Mouse (Mus musculus) hindbrain, embryonic 11.5 days (tissue): ENCODE results near the gene Mpp1. TPM values are rescaled to one million over a fixed set of nuclear protein-coding genes. Genes with fewer than 3 reads are reported as not detected.
A peak's percentile ranks its signal among the peaks of the same experiment; 100 is the strongest.

Experiments
- ATAC-seq: fragments of 200-750 bp; cut with Nextera tagmentation; 2 replicates; pipeline ENCODE4 v1.8.0; 2017; ENCODE audit warnings: mild to moderate bottlenecking, moderate TSS enrichment, moderate library complexity; ENCODE audit not compliant: low FRiP score
- DNase-seq: peaks from one replicate; pipeline ENCODE4 v3.0.0-alpha.2; 2015; ENCODE audit warnings: low spot score
- H3K27ac ChIP-seq: fragments of 300-500 bp; sonication (generic); 2 replicates; pipeline ENCODE4 v1.5.1; 2014; ENCODE audit warnings: mild to moderate bottlenecking, low read depth, low read length
- H3K27me3 ChIP-seq: fragments of 300-500 bp; sonication (generic); 2 replicates; pipeline ENCODE4 v1.6.1; 2014; ENCODE audit warnings: mild to moderate bottlenecking, low read length, moderate library complexity, mixed read lengths; ENCODE audit not compliant: control insufficient read depth, insufficient read depth
- H3K36me3 ChIP-seq: fragments of 300-500 bp; sonication (generic); 2 replicates; pipeline ENCODE4 v1.6.1; 2014; ENCODE audit warnings: mild to moderate bottlenecking, low read length, moderate library complexity, mixed read lengths; ENCODE audit not compliant: control insufficient read depth, insufficient read depth
- H3K4me1 ChIP-seq: fragments of 300-500 bp; sonication (generic); replicated peaks from 2 replicates; pipeline ENCODE4 v1.6.1; 2014; ENCODE audit warnings: low read length, mixed read lengths; ENCODE audit not compliant: control insufficient read depth, insufficient read depth
- H3K4me2 ChIP-seq: fragments of 300-500 bp; sonication (generic); replicated peaks from 2 replicates; pipeline ENCODE4 v1.6.1; 2014; ENCODE audit warnings: mild to moderate bottlenecking, low read depth, low read length
- H3K4me3 ChIP-seq: fragments of 300-500 bp; sonication (generic); 2 replicates; pipeline ENCODE4 v1.5.1; 2014; ENCODE audit warnings: low read depth, low read length
- H3K9ac ChIP-seq: fragments of 300-500 bp; sonication (generic); 2 replicates; pipeline ENCODE4 v1.6.1; 2014; ENCODE audit warnings: low read depth, low read length
- H3K9me3 ChIP-seq: fragments of 300-500 bp; sonication (generic); 2 replicates; pipeline ENCODE4 v1.6.1; 2016; ENCODE audit warnings: low read length; ENCODE audit not compliant: control insufficient read depth
- WGBS: fragments of 180-500 bp; shearing (Covaris S2); extraction: QIAGEN DNeasy Blood & Tissue Kit; methylation state at CpG from one replicate; pipeline ENCODE4 v1.1.7; 2014; 5-methylcytosine and 5-hydroxymethylcytosine counted together
- polyA plus RNA-seq: library from polyadenylated mRNA; unstranded; fragments of >200 nt; fragmentation: Nextera tagmentation; extraction: Ambion mirVana; gene quantifications from 2 replicates; pipeline ENCODE4 v1.2.1, GENCODE M21; 2014

Mpp1 gene
- polyA plus RNA-seq, 1 experiment from 2014 or later = 28.0 TPM

DNA sequence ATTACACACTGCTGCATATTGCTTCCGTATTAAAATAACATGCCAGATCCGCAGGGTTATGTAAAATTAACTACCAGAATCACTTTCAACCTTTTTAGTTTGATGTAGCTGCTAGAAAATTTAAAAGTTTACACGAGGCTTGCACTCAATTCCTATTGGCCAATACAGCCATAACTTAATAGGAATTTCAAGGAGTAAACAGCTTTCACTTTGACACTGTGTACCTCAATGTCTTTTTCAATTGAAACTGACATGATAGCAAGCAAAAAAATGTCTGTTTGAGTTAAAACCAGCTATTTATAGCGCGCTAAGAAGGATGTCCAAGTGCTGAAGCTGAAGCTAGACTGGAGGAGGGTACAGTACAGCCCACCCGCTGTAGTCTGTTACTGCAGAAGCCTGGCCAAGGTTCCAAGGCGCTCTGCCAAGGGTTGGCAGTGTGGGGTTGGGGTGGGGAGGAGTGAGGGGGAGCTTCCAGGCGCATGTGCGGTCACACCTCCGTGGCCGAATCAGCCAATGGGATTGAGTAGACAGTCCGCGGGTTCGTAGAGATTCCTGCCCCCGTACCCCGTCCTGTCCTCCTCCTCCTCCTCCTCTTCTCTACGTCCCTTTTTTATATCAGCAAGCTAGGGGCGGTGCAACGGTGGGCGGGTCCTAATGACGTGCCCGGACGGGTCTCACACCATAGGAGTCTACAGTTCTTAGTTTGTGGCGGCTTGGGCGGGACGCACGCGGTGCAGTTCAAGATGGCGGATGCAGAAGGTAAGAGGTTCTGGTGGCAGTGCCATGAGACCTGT is 35.2 kb downstream of the Mpp1 start, which contains the start of gene Dkc1:
Gene Dkc1 (plus strand): TSS at position 486 of the 794 bp plus-strand sequence.
- Histone ChIP-seq H3K9me3 (no peaks in the 10 kb centered on the region), H3K4me2 (peak within 1 kb of the TSS; percentile 49), H3K4me3 (peak within 1 kb of the TSS; percentile 50), H3K9ac (peak within 1 kb of the TSS; percentile 58), H3K36me3 (no peaks in the 10 kb centered on the region), H3K27me3 (no peaks in the 10 kb centered on the region), H3K27ac (no peak within 1 kb of the TSS), H3K4me1 (no peaks in the 10 kb centered on the region)
- peak; percentile 86 for DNase-seq
- 17% methylated on average over 29 of the region's 29 CpGs for WGBS
- peak; percentile 99 for ATAC-seq

DNA sequence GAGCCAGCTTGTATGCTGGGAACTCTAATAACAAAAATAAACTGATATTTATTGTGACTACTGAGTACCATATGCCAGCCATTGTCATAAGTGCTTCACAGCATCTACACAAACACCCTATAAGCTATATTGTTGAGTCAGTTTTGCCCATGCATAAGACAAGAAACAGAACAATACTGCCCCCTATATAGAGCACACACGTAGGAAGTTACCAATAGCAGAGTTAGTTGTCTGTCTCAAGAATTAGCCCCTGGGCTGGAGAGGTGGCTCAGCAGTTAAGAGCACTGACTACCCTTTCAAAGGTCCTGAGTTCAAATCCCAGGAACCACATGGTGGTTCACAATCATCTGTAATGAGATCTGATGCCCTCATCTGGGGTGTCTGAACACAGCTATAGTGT is 45.2 kb downstream of the Mpp1 start:
- 40% methylated on average over 1 of the region's 1 CpGs for WGBS
- Histone ChIP-seq H3K36me3 (no peaks in the 10 kb centered on the region), H3K9ac (no peak overlapping the region), H3K27ac (no peak overlapping the region), H3K4me3 (no peak overlapping the region), H3K9me3 (no peaks in the 10 kb centered on the region), H3K27me3 (no peaks in the 10 kb centered on the region), H3K4me1 (no peaks in the 10 kb centered on the region), H3K4me2 (no peak overlapping the region)
- ATAC-seq (no peak; the same call in 1 of the 2 replicates), DNase-seq (no peak)

DNA sequence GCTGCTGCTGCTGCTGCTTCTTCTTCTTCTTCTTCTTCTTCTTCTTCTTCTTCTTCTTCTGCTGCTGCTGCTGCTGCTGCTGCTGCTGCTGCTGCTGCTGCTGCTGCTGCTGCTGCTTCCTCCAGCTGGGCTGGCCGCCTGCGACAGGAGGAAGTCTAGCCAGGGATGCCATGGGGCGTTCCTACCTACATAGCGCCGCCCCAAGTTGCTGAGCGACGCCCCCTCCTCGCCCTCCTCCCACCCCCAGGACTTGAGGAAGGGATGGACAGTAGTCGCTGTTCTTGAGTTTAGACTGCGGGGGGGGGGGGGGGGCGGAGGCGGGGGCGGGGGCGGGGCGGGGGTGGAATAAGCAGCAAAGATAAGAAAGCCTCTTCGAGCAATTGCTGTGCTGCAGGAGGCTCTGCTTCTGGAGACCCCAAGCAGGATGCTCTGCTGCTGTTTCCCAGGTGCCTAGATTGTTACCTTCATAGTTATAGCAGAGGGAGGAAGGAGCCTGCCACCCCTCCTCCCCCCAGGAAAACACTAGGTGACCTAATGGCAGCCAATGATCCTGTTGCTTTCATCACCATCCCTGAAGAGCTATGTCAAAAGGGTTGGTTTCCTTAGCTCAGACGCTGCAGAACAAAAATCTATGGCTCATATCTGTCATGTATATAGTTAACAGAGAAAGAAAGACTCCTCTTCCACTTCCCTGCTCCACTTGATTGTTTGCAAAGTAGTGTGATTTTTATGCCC is 45.9 kb downstream of the Mpp1 start, which contains the start of gene Gab3:
Gene Gab3 (minus strand): TSS at position 685 of the 735 bp plus-strand sequence.
- Histone ChIP-seq H3K4me3 (peak within 1 kb of the TSS; percentile 39), H3K4me2 (peak within 1 kb of the TSS; percentile 36), H3K27ac (no peak within 1 kb of the TSS), H3K9ac (no peak within 1 kb of the TSS), H3K36me3 (no peaks in the 10 kb centered on the region), H3K9me3 (no peaks in the 10 kb centered on the region), H3K27me3 (no peaks in the 10 kb centered on the region), H3K4me1 (no peaks in the 10 kb centered on the region)
- ATAC-seq (peak; percentile 87), DNase-seq (peak; percentile 37)
- WGBS = 19% methylated on average over 2 of the region's 17 CpGs

DNA sequence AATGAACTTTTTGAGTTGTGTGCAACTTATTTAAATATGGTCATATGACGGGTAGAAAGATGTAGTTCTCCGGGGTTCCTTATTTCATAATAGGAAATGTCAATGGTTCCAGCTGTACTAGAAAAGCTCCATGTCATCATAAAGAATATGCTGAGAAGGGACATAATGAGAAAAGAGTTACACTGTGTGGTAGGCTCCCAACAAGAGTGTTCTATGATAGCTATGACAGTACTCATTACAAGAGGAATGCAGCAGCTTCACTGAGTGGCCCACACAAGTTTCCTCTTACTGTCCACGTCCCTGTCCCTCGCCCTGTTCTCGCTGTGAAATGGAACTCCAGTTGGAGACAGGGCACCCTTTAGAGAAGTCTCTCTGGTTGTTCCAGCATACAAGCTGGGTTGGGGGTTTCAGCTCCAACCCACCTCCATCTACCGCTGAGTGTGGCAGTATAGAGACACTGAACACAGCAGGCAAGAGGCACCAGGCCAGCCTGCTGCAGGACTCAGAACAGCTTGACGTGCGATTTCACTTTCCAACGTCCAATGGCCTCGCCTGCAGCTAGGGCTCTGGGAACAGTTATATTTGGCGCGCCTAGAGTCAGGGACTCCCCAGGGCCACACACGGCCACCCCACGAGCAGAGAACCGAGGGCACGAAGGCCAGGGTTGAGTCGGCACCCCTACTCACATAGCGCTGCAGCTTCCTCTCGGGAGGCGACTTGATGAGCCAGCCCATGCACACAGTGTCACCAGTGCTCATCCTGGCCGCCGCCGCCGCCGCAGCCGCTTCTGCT is 46.6 kb downstream of the Mpp1 start:
- Histone ChIP-seq H3K36me3 (no peaks in the 10 kb centered on the region), H3K4me1 (no peaks in the 10 kb centered on the region), H3K27me3 (no peaks in the 10 kb centered on the region), H3K4me2 (peak overlapping the region; percentile 36), H3K9me3 (no peaks in the 10 kb centered on the region), H3K27ac (no peak overlapping the region), H3K9ac (no peak overlapping the region), H3K4me3 (peak overlapping the region; percentile 39)
- peak; percentile 16 for DNase-seq
- peak; percentile 68 for ATAC-seq
- 26% methylated on average over 26 of the region's 26 CpGs for WGBS

DNA sequence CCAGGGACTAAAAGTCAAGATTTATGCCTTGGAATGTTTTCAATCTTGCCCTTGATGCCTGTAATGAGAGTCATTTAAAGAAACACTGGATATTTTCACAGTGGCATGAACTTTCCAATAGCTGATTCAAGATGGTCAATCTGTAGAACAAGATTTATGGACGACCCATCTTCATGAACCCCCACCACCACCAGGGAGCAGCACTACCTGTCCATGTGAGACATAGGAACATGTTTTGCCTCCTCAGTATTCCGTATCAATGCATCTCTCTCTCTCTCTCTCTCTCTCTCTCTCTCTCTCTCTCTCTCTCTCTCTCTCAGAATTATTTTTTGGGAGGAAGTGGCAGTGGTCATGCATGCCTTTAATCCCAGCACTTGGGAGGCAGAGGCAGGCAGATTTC is 48.5 kb downstream of the Mpp1 start:
- DNase-seq (no peak), ATAC-seq (no peak)
- Histone ChIP-seq H3K27ac (no peak overlapping the region), H3K4me2 (no peak overlapping the region), H3K36me3 (no peaks in the 10 kb centered on the region), H3K27me3 (no peaks in the 10 kb centered on the region), H3K9ac (no peak overlapping the region), H3K9me3 (no peaks in the 10 kb centered on the region), H3K4me3 (no peak overlapping the region), H3K4me1 (no peaks in the 10 kb centered on the region)
- 66% methylated on average over 2 of the region's 2 CpGs for WGBS

Other genes starting within 250 kb of the Mpp1 start
- 0.81 and 1.5 TPM in 2 replicates for gene Gab3, start 45.6 kb downstream of the Mpp1 start, polyA plus RNA-seq
- gene Dkc1, start 35.2 kb downstream of the Mpp1 start, polyA plus RNA-seq = 117 and 123 TPM in 2 replicates
- not detected in 2 replicates for gene Smim9, start 32.8 kb upstream of the Mpp1 start, polyA plus RNA-seq